Mouse (Mus musculus) MEL (cell line): ENCODE results near the gene Gorab.

Source experiments
- CTCF ChIP-seq, 3 experiments: IDR thresholded peaks in 2 of 3; conservative IDR thresholded peaks in 1 of 3; 2 replicates each; pipeline ENCODE4 v1.5.1; 2011 to 2012; ENCODE audit warnings: low read length in 3 of 3, low read depth in 2 of 3, mild to moderate bottlenecking in 2 of 3, improper control_type of control experiment in 1 of 3, inconsistent platforms in 1 of 3, mixed read lengths in 1 of 3, moderate library complexity in 1 of 3; ENCODE audit not compliant: control insufficient read depth in 1 of 3, insufficient read depth in 1 of 3, poor library complexity in 1 of 3, severe bottlenecking in 1 of 3
- EP300 ChIP-seq, 2 experiments: IDR thresholded peaks; 2 replicates each; pipeline ENCODE4 v1.6.1; 2011; ENCODE audit warnings: improper control_type of control experiment in 2 of 2, low read length in 2 of 2, low read depth in 1 of 2, mild to moderate bottlenecking in 1 of 2
- NRF1 ChIP-seq: IDR thresholded peaks from 2 replicates; pipeline ENCODE4 v1.6.1; 2014; ENCODE audit warnings: low read depth, mild to moderate bottlenecking, inconsistent platforms, low read length, improper control_type of control experiment, moderate library complexity; ENCODE audit not compliant: poor library complexity, insufficient read depth, severe bottlenecking
- POLR2AphosphoS2 ChIP-seq: IDR thresholded peaks from 2 replicates; pipeline ENCODE4 v1.6.1; 2011; ENCODE audit warnings: low read length, improper control_type of control experiment
- ZKSCAN1 ChIP-seq: IDR thresholded peaks from 2 replicates; pipeline ENCODE4 v1.6.1; 2012; ENCODE audit warnings: low read depth, mild to moderate bottlenecking, inconsistent platforms, low read length, improper control_type of control experiment, moderate library complexity

DNA sequence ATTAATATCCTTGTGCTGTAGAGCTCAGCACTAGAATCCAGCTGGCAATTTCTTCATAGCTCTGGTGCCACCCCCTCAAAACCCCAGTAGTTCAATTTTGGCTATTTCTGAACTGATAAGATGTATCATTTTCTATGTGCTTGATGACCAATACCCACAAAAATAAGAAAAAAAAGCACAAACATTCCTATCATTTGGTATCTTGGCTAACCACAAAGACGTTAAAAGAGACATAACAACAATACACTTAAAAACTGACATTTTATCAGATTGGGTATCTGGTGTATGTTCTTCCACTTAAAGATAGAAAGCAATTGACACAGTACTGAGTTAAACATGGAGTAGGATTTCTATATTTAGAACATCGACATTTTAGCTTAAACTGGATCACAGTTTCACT lies 35.5 kb upstream of the Gorab start:
- no peak for TF ChIP-seq CTCF (IDR thresholded peaks at IDR 0.05 in 2 of 3, conservative IDR thresholded peaks at IDR 0.05 in 1 of 3; ENCODE audit: control insufficient read depth in 1 of 3, insufficient read depth in 1 of 3, low read depth in 2 of 3, low read length in 3 of 3, poor library complexity in 1 of 3, severe bottlenecking in 1 of 3)
- peak; percentile 35 to 63; a peak in 3 of 4 replicates for TF ChIP-seq EP300 (IDR thresholded peaks at IDR 0.05; ENCODE audit: low read depth in 1 of 2, low read length in 2 of 2)
- TF ChIP-seq NRF1, result no peak
- TF ChIP-seq ZKSCAN1, result no peak
- TF ChIP-seq POLR2AphosphoS2, result no peak
